Mouse (Mus musculus): Measurements from ENCODE around the gene Gng12.
"Not testable (repeated sequence)": the region's sequence is repeated elsewhere in the genome, so short reads cannot be mapped to it uniquely, and the experiment has no call there.

Gng12 gene

DNA sequence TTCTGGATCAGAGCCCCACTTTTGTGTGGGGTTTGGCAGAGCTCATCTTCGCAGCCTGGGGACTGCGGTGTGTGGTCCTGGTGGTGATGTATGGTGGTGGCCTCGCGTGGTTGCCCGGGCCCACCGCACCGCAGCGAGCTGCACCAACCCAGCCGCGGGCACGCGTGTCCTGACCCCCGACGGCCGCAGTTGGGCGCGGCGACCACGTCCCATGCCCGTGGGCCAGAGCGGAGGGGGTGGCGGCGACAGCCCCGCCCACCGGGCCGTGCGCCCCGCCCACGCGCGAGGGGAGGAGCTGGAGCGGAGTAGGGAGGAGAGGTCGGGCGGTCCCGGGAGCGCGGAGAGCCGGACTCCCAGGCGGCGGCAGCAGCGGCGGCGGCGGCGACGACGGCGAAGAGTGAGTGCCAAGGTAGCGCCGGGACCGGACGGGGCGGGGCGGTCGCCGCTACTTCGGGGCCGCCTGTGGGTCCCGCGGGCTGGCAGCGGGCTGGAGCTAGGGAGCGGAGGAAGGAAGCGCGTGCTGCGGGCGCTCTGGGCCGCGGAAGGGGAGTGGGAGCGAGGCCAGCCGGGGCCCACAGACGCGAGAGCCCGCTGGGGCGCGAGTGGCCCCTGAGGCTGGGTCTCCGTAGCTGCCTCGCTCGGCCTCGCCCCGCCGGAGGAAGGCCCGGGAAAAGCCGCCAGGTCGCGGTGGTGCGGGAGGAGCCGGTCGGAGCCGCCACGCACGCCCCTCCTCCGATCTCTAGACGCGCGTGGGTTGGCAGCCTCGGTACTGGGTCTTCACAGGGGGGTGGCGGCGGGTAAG lies at the start of gene Gng12:
Gng12 (plus strand) TSS at position 279 of the 802 bp plus-strand sequence.
- peak; percentile 69 for DNase-seq (ENCODE audit: low read depth, low spot score)

DNA sequence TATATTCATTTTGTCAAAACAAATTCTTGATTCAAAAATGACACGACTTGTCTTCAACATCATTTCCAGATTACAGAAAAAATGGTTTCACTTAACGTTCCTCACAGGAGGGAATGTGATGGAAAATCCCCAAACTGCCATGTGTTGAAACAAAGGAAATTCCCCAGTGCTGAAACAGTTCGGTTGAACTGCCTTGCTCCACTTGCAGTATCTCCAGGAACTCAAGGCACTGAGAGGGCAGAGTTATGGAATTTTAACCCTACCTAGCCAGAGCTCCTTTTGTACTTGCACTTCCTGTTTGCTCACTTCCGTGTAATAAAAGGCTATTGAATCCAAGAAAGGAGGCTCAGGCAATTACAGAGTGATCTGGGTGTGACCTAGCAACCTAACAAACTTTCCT lies 47.3 kb upstream of the Gng12 start:
- no peak for DNase-seq (ENCODE audit: low read depth, low spot score)

DNA sequence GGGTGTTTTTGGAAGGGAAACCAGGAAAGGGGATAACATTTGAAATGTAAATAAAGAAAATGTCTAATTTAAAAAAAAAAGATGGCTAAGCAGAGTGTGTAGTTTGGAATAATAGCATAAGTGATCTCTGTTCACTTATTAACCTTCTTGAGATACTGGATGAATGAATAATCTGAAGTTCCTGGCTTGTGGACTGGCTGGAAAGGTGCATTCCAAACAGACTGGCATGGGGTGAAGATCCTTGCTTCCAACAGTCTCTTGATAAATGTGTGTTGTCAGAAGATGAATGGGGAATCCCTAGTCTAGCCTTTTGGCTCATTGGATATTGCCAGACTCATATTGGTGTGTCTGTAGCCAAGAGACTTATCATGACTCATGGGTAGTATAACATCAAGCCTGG lies 40.0 kb upstream of the Gng12 start:
- DNase-seq (ENCODE audit: low read depth, low spot score) = no peak

DNA sequence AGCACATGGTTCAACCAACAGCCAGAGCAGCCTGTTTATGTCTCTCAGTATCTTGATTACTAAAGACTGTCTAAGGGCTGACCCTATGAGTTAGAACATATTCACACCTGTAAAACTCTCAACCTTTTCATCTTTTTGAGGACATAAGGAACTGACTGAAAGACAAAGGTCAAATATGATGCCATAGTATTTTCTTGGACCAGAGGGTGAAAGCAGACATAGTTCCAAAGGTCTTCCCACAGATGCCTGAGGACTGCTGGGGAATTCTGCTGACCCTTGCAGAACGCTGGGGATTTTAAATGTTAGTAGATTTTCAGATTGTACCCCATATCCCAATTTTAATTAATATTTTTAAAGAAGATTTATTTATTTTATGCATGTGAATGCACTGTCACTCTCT lies 37.8 kb upstream of the Gng12 start:
- DNase-seq (ENCODE audit: low read depth, low spot score) = no peak

DNA sequence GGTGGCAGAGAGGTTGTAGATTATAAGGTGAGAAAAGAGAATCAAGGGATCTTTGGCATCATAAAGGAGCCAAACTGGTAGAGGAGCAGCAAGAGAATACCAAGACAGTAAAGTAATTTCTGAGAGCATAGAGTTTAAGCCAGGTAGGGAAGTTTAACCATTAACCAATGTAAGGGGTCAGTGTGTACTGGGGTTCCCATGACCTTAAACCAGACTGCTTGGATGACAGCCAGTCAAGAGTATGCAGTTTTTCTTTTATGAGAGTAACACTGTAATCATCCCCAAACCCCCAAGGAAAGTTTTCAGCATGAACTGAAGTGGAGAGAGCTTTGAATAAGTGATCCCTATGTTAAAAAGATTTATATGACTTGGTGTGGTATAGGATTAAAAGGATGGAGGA lies 36.8 kb upstream of the Gng12 start:
- DNase-seq (ENCODE audit: low read depth, low spot score) = no peak

DNA sequence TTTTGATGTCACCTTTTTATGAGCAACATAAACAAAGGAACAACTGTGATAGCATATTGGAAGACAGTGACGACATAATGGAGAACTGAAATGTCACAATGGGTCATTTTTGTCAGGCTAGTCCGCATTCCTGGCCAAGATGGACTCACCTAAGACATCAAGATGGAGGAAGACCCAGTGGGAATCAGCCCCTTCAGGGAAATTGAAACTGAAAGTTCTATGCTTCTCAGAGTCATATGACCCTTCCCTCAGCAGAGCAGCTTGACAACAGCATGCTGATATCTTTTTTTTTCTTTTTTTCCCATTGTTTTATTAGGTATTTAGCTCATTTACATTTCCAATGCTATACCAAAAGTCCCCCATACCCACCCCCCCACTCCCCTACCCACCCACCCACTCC lies 31.7 kb upstream of the Gng12 start:
- DNase-seq (ENCODE audit: low read depth, low spot score) = no peak

DNA sequence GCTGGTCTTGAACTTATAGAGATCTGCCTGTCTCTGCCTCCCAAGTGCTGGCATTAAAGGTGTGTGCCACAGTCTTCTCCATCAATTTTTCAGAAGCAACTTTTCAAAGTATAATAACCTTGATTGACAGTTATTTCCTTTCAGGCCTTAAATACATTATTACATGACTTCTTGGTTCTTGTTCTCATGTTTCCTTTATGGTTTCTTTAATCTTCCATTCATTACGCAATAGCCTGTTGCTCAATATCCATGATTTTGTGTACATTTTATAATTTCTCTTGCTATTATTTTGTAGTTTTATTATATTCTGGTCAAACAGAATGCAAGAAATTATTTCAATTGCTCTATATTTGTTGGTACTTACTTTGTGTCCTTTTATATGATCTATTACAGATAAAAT lies 29.9 kb upstream of the Gng12 start:
- no peak for DNase-seq (ENCODE audit: low read depth, low spot score)

DNA sequence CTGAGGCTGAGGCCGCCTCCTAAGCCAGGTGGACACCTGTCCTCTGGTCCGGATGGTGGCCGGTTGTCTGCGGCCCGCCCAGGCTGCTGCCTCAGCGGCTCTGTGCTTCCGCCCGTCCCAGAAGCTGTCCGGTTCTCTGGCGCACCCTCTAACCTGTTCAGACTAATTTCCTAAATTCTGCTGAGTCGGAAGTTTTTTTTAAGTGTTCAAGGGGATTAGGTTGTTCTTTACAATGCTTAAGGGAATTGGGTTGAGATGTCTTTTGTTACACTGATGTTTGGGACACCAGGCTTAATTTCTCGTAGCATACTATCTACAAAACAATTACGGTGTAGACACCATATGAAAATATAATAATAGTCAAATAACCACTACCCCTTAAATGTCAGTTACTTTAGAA lies 19.1 kb upstream of the Gng12 start:
- not testable (repeated sequence) for DNase-seq (ENCODE audit: low read depth, low spot score)

DNA sequence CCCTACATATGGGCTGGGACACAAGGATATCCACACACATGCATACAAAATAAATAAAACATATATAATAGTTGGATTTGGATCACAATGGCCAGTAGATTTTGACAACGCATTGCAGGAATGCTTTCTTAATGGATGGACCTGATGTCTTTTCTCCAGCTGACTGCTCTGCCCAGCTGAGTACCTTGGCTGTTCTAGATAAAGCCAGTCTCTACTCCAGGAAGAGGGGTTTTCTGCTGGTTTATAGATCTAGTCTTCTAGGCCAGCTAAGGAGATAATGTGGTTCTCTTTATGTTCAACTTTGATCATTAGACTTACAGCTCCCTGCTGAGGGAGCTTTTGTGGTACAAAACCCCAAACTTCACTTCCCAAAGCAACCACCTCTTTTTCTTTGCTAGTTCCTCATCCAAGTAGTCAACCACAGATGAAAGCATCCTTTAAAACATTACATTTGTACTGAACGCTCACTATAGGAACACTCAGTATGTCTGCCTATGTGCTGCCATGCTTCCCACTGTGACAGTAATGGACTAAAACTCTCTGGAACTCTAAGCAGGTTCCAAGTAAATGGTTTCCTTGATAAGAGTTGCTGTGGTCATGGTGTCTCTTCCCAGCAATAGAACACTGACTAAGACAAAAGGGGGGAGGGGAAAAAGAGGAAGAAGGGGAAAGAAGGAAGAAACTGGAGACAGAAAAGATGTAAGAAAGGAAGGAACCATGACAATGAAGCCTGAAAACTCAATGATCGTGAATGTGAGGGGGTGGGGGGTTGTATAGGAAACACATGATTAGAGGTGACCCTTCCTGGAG lies 5.6 kb upstream of the Gng12 start:
- DNase-seq (ENCODE audit: low read depth, low spot score) = no peak

DNA sequence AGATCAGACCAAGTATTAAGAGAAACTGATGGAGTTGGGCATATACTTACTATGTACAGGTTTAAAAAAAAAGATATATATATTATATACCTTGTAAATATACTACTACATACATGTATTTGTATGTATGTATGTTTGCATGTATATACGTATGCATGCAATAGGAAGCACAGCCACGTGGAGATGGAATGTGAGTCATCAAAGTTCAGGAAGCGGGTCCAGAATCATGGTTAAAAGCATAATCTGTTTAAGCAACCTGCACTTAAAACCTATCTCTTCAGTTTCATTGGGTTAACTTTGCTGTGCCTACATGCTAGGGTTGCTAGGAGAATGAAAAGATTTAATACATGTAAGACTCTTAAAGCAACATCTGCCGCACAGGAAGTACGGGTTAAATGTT lies 2.2 kb upstream of the Gng12 start:
- no peak for DNase-seq (ENCODE audit: low read depth, low spot score)

DNA sequence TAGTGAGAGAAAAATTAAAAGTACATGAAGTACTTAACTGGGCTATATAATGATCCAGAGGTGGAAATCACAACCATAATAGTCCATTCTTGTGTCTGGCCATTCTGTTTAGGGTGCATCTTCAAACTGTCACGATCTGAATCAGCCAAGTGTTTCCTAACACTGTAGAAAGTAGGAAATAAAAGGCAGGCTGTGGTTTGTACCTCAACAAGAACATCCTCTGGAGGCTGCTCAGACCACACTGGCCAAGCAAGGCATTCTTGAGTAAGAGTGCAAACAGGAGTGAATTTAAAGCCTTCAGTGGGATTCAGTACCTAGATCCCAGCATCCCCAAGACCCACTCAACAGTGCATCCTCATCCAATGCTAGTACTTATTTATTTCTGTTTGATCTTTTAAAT lies 1.2 kb upstream of the Gng12 start:
- no peak for DNase-seq (ENCODE audit: low read depth, low spot score)

DNA sequence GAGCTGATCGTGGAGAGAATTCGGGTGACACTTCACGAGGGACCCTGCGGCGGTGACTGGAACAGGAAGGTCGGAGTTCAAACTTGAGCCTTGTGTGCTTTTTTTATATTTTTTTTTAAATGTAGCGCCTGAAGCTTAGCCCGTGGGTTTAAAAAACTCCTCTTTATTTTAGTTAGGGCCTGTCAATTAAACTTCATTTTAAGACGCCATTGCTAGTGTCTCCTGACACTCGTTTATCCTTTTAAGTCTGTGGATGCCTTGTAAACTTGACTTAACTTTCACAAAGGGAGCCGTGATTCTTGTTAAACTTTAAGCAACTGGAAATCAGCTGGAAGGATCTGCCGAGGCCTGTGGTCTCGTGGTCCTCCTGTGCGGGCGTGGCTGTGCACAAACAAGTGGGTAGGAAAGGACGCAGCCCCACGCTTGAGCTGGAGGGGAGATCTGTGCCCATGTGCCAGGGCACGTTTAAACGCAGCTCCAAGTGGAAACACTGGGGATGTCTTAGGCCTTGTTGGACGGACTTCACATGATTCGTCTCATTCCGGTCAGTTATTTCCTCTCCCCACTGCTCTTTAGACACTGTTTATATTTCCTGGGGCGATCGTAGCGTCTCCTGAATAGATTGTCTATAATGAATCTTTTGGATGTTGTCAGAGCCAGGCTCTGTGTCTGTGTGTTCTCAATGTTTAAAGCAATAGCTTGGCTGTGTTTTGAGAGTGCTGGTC lies 886 bp downstream of the Gng12 start:
- no peak for DNase-seq (ENCODE audit: low read depth, low spot score)

DNA sequence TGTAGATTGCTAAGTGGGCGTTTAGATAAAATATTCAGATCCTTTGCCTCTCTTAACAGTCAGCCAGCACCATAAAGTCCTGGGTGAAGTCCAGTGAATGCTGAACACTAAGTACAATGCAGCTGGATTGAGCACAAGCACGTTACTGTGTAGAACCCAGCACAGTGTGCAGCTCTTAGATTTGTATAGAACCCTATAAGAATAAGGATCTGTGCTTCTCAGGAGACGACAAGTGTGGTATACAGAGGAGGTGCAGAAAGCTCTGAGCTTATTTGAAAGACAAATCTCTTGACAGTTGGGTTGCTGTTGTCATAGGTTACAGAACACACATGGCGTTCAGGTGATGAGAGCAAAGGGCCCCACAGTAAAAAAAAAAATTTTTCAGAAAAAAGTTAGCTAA lies 1.8 kb downstream of the Gng12 start:
- DNase-seq (ENCODE audit: low read depth, low spot score) = no peak

DNA sequence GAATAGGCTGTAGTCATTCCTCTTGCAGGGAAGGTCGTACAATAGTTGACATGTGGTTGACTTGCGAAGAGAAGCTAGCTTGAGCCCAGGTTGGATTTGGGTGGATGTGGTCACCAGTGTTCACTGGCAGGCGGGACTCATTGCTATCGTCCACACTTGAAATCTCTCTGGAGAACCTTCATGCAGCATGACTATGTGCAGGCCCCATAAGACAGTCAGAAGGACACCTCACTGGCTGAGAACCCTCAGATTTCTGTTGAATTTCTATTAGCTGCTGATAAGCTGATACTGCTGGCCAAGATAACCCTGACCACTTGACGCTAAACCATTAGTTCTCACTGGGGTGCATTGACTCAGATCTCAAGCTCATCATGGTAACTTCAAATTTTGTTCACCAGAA lies 5.7 kb downstream of the Gng12 start:
- no peak for DNase-seq (ENCODE audit: low read depth, low spot score)

DNA sequence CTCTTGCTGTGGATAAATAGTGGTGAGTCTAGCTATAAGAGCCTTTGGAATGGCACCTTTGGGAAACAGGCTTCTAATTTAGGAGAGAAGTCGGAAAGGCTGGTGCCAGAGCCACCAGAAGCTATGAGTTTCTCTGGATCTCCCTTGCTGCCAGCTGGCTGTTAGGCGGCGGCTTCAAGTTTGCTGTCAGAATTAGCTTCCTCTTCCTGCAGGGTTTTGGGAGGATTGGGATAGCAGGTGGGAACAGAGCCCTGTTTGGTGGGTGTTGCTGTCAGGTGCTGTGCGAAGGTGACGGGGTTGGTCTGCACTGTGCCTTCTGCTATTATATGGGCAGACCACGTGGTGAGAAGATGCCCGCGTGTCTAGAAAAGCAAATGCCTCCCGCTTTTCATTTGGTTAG lies 7.0 kb downstream of the Gng12 start:
- no peak for DNase-seq (ENCODE audit: low read depth, low spot score)

DNA sequence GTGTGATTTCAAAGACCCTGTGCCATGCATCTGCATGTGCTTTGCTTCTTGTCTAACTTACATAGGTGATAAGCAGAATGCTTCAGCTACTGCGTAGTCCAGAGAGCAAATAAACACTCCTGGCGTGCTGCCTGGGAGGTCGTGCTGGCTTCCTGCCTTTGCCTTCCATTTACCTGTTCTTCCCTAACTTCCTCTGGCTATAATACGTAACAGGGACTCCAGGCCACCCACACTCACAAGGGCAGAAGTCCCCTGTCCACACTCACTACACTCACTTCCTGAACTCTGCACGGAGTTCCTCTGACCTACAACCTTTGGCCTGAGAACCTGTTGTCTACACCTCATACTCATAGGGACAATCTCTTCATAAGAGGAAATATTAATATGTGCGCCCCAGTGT lies 7.5 kb downstream of the Gng12 start:
- no peak for DNase-seq (ENCODE audit: low read depth, low spot score)

DNA sequence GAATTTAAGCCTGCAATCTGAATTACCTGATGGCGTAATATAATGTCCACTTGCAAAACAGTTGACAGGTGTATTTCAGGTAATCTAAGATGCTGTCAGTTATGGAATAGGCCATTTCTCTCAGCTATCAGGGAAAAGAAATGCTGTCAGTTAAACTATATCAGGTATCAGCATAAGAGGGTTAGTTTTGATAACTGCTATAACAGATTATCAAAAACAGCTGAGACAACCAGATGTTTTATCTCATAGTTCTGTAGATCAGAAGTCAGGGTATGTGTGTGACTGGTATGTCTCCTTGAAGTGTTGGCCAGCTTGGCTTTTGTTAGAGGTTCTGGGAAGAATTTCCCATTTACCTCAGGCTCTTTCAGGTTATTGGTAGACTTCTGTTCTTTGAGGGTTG lies 10.0 kb downstream of the Gng12 start:
- DNase-seq (ENCODE audit: low read depth, low spot score) = no peak

DNA sequence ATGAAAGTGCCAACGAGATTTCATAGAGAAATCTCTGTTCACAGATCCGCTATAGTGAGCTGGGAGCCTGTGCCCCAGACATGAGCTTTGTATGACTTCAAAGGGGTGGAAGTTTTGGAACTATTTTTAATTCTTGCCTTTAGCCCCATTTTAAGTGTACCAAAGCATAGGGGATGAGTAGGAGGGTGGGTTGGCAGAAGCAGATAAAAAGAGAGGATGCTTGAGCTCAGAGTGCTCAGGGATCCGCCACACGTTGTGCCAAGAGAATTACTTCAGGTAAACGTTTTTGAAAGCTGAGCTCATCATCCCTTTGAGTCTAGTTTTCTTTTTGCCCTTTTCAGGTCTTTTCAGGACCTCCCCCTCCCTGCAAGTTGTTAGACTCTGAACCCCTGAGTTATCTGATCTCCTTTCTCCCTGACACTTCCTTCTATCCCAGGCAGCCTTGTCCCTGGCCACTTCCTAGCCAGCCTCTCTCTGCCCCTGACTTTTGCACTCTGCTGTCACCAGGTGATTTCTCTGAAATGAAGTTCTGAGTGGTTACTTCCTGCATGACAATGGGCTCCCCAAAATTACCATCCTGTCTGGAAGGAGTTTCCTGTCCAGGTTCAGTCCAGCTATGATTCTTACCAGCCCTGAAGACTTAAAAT lies 12.3 kb downstream of the Gng12 start:
- no peak for DNase-seq (ENCODE audit: low read depth, low spot score)

DNA sequence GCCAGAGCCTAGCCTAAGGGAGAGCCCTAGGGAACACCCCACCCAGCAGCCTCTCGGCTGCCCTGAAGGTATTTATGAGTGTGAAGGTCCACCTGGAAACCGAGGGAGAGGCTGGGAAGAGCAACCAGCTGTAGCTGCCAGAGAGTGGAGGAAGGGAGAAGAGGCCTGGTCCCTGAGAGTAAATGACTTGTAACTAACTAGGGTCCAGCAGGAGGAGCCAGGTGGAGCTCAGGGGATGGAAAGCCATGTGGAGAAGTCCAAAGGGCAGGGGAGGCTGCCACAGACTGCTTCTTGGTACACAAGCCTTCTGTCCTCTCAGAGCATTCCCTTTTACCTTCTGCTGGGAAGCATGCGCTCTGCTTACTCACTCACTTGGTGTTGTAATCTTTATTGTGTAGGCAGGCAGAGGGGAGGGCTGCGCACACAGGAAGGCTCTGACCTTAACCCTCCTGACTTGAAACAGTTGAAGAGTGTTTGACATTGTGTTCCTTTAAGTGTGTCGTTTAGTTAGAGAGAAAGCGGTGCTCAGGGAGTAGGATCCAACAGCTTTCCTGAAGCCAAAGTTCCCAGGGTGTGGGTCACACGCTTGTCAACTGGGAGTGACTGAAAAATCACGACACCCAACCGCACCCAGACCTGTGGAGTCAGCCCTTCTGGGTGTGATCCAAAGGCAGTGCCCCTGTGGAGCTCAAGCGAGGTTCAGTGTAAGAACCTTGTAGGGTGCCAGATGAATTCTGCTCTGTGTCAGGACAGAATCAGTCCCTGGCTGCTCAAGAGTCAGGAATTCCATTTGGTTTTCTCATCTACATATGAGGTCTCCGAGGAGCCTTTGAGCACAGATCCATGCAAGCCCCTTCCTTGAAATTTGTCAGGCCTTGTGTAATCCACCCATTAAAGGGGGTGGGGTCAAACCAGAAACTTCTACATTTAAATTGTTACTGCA lies 14.6 kb downstream of the Gng12 start:
- no peak for DNase-seq (ENCODE audit: low read depth, low spot score)

DNA sequence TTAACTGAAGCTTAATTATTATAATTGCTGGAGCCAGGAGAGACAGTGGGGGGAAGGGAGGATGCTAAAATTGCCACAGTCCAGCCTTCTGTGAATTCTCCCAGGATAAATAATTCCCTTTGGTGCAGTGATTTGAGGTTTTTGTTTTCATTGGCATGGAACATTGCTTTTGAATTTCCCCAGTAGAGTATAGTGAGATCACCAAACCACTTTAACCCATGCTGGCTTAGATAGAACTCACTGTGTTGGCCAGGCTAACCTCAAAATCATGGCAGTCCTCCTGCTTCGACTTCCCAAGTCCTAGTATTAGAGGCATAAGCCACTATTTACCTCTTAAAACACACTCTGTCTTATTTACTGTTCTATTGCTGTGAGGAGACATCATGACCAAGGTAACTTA lies 17.2 kb downstream of the Gng12 start:
- DNase-seq (ENCODE audit: low read depth, low spot score) = no peak

DNA sequence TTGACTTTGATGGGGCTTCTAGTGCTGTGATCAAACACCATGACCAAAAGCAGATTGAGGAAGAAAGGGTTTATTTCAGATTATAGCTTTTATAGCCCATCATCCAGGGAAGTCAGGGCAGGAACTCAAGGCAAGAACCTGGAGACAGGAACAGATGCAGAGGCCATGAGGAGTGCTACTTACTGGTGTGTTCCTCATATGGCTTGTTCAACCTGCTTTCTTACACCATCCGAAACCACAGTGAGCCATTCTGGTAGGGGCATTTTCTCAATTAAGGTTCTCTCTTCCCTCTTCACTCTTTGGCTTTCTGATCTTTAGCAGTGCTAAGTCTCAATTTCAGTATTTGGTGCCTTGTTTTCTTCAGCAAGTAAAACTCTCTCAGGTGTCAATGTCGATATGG lies 19.4 kb downstream of the Gng12 start:
- no peak for DNase-seq (ENCODE audit: low read depth, low spot score)
